Mouse (Mus musculus) gastrocnemius, postnatal 4 days (tissue): ENCODE data around the gene Gm17783. TPM values are rescaled to one million over a fixed set of nuclear protein-coding genes. Genes with fewer than 3 reads are reported as not detected.
"Not testable (repeated sequence)": the region's sequence is repeated elsewhere in the genome, so short reads cannot be mapped to it uniquely, and the experiment has no call there.

Source experiments
- DNase-seq, 2 experiments: peaks; one replicate each; pipeline ENCODE4 v3.0.0; 2021 to 2022; ENCODE audit warnings: low spot score in 2 of 2, mixed read lengths in 2 of 2
- long read RNA-seq, 2 experiments: library from polyadenylated mRNA; stranded (forward); transcript quantifications; one replicate each; pipeline ENCODE4 v2.0.0; 2021
- total RNA-seq, 2 experiments: library from RNA; stranded (reverse); gene quantifications; 2 replicates each; pipeline ENCODE4 v1.2.3; 2021

Gene Gm17783
- not detected for total RNA-seq
- long read RNA-seq, experiment 1 = 0 reads
- long read RNA-seq, experiment 2 = 0 reads

DNA sequence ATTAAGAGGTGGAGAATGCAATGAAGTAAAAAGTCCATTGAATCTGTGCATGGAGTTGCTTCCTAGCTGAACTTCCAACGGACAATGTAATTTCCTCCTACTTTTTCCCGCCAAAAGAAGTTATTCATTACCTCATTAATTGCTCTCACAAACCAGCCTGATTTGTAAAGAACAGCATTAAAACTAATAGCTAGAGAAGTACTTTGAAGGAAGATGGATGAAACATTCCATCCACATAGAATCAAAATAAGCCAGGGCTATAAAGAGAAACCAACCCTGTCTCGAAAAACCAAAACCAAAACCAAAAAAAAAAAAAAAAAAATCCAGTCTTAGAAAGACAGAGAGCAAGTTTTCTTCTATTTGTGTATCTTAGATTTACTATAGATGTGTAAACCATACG lies at the start of gene Gm17783:
Gm17783 (minus strand) TSS at position 101 of the 400 bp plus-strand sequence.
- no peak for DNase-seq

DNA sequence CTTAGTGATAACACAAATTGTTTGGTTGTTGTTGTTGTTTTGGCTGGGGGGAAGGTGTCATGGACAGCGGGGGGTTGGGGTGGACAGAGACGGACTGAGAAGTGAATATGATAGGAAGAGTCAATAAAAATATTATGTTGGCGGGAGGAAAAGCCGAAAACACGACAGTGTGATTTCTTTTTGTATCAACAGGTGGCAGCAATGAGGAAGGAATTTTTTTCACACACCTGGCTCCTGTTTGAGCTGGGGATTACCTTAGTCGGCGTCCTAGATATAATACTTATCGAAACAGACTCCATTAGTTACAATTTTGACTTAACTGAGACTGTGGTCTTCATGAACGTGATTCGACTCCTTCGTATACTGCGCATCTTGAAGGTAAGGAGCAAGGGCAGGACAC lies 48.0 kb upstream of the Gm17783 start:
- DNase-seq = no peak

DNA sequence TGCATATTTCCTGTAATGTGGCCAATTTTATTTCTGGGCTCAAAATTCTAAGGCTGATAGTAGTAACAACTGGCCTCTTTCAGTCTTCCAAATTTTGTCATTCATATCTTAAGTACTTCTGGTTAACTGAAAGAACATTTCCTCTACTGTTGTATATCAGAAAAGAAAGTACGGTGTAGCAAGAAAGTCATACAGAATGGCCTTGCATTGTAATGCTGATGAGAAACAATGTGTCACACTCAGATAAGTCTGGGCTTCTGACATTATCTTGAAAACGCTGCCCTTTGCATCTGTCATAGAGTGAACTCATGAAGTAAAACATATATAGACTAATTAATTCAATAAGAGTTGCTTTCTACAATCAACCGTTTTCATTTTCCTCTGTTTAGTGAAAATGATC lies 40.5 kb upstream of the Gm17783 start:
- DNase-seq = no peak

DNA sequence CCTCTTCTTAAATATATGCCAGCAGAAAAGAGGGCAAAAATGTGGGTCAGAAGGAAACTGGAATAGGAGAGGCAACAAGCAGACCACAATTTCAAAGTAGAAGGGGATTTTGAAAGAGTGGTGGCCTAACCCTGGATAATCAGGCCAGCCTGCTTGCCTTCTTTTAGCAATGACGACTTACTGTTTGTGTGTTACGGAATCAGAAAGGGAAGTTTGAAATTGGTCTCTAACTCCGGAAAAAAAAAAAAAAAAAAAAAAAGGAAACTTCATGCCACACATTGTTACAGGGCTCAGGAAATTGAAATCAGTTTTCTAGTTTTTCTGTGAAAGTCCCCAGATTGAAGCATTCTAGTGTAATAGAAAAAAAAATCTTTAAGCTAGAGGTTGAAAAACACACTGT lies 29.9 kb upstream of the Gm17783 start:
- no peak for DNase-seq

DNA sequence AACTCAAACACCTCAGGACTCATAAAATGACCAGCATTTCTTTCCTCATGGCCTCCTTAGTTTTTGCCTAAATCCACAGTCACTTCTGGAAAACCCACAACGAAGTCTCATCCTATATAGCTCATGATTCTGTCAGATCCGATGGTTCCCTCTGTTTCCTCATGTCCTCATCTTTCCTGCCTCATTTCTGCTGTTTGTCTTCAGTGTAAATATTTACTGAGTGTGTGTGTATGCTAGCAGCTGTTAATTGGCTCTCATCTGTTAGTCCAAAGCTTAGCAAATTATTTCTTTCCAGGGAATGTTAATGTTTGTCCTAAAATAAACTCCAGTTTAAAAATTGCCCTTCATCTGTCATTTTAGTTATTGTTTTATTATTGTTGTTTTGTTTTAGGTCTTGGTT lies 19.7 kb upstream of the Gm17783 start:
- no peak for DNase-seq

DNA sequence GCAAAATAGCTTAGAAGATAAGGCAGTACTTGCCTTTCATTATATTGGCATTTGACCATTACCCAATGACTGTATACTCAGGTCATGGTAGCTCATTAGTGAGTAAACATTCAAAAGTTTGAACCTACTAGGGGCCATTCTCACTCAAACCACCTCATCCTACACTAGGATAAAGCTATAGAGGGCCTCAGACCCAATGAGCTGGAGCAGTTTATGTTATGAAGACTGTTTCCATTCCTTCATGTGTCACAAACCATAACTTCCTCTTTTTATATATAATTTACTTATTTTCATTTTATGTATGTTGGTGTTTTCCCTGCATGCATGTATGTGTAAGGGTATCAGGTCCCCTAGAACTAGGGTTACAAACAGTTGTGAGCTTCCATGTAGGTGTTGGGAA lies 16.1 kb upstream of the Gm17783 start:
- DNase-seq = no peak

DNA sequence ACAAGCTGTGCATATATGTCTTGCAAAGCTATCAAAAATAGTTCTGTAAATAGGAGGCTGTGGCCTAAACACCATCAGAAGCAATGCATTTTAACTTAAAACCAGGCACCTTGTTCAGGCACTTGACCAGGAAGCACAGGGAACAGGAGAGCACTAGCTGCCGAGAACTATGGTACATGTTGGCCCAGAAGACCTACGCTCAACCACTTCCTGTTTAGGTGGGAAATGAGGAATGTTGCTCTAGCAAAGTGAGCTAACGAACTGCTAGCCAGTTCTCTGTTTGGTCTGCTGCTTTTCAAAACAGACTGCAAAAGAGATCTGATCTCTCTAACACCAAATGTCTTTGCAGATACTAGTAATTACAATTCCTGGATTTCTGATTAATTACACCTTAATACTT lies 12.5 kb upstream of the Gm17783 start:
- no peak for DNase-seq

DNA sequence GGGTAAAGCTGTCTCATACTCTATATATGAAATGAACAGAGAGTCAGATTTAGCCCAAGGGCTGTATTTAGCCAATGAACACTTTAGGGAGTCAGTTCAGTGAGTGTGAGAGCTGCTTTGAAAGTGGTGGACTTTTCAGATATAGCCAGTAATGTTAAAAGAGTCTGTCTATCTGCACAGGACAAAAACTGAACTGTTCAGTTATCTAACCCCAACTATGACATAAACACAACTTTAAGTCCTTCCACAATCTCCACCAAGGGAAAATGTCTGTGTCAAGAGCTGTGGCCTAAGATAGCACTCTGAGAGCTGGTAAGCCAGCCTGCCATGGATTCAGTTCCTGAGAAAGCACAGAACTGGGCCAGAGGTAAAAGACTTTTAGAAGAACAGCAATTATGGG lies 10.3 kb upstream of the Gm17783 start:
- DNase-seq = no peak

DNA sequence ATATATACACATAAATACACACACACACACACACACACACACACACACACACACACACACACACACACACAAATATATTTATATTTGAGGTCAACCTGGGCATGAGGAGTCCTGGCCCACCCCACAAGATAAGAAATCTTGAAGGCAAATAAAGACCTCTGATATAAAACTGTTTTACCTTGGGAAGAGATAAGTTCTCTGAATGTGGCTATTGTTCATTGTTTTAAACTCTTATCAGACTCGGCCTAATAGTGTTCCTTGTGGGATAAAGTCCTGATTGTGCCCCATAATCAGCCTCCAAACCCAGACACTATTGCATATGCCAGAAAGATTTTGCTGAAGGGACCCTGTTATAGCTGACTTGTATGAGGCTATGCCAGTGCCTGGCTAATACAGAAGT lies 6.5 kb upstream of the Gm17783 start:
- DNase-seq = not testable (repeated sequence)

DNA sequence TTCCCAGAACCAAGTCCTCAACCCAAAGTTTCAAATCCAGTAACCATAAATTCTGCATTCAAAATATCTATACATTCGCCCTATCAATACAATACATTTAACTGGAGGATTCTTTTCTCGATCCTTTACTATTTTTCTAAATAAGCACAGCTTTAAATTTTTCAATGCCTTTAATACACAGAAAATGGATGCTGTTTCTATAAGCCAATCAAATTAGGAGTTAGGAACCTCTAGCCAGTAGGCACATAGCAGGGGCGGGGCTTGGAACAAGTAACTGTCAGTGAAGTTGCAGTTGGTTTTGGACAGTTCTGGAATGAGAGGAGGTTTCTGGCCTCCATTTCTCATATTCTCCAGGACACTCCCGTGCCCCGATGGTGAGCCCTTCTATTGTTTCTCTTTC lies 3.2 kb upstream of the Gm17783 start, which contains the start of gene Slc9c1:
Slc9c1 (plus strand) TSS at position 301 of the 400 bp plus-strand sequence.
- DNase-seq = no peak

DNA sequence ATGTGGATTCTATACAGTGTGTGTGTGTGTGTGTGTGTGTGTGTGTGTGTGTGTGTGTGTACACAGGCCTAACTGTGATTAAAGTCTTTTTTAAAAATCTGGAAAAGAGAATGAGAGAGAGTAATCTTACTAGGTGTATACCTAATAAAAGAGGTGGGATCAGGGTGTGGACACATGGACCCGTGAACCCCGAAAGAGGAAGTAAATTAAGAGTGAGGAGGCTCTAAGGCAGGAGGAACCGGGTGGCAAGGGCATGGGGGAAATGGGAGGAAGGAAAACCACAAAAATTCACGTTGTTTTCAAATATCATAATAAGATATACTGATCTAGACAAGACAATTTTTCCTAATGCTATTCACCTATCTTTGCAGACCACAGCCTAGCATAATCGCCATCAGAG lies 6.3 kb downstream of the Gm17783 start:
- DNase-seq = no peak

DNA sequence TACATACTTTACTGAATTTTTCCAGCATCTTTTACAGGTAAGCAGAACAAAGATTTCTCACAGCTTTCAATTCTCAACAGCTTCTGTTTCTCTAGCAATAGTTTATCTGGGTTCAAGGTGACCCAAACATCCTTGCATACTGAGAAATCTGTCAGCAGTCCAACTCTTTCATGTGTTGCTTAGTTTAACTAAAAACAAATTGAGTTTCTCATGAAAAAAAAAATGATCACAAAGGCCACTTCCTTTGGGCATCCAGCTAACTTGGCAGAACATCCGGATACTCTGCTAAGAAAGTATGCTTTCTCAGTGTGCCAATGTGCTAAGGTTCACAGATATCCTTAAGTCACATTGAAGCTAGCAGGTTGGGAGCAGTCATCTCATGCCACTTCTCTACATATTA lies 36.5 kb downstream of the Gm17783 start:
- no peak for DNase-seq

DNA sequence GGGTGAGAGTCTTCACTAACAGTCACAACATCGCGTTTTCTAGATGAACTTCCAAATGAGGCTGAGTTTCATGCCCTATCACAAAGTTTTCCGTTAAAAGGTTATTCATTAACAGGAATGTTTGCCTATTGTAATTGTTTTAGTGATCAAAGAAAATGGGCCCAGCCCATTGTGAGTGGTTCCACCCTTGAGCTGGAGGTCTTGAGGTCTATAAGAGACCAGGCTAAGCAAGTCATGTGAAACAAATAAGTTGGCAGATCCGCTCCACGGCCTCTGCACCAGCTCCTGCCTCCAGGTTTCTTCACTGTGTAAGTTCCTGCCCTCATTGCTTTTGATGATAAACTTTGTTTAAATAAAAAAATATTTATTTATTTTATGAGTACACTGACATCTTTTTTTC lies 38.9 kb downstream of the Gm17783 start, which contains the start of gene Gm609:
Gm609 (minus strand) TSS at position 43 of the 400 bp plus-strand sequence.
- DNase-seq = no peak

DNA sequence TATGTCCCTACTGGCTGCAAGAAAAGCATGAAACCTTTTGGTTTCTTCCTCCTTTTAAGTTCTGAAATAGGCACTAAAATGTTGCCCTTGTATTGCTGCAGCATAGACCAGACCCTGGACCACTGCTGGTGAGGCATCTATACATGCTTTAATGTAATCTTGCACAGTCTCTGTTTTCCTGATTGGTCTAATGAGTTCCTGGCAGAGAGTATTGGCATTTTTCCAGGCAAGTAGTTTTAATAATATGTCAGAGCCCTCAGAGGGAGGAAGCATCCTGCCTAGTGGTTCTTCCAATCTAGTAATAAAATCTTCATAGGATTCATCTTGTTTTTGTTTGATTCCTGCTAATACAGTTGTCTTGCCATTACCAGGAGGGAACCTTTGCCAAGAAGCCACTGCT lies 54.9 kb downstream of the Gm17783 start:
- DNase-seq = no peak

DNA sequence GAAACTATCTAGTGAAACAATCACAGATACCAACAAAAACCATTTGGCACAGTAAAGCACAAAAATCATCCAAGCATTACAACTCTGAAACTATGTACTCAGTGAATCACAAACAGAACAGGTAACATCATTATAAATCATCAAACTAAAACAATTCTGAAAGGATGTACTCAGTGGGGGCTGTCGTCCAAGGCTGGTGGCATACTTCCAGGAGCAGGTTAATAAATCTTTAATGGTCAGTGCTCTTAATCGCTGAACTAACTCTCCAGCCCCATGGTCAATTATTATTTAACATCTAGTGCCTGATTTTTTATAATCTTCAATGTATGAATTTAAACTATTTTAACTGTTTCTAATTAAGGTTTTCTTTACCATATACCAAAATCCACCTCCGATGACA lies 60.0 kb downstream of the Gm17783 start:
- DNase-seq = not testable (repeated sequence)

Other genes with a start within 250 kb of the Gm17783 start
- gene Cd200, start 123.0 kb downstream of the Gm17783 start, total RNA-seq = 10 to 100 TPM; 29.9 to 40.0 TPM
- not detected for gene Gm609, start 39.1 kb downstream of the Gm17783 start, total RNA-seq
- not detected for gene Slc9c1, start 3.3 kb upstream of the Gm17783 start, total RNA-seq
- gene Gcsam, start 78.3 kb upstream of the Gm17783 start, total RNA-seq = under 1 TPM; 0.57 to 0.74 TPM
- not detected for gene BC016579, start 122.0 kb upstream of the Gm17783 start, total RNA-seq
- not detected for gene Tmprss7, start 161.6 kb upstream of the Gm17783 start, total RNA-seq
- gene Tagln3, start 192.6 kb upstream of the Gm17783 start, total RNA-seq = under 1 TPM; 0.44 TPM
- gene Abhd10, start 210.9 kb upstream of the Gm17783 start, total RNA-seq = 10 to 100 TPM; 14.3 to 16.8 TPM